Mouse (Mus musculus) G1E (cell line): Measurements from ENCODE around the gene Olfr1440.

ENCODE experiments used
- CTCF ChIP-seq: IDR thresholded peaks from 2 replicates; pipeline ENCODE4 v1.5.1; 2012; ENCODE audit warnings: low read depth, low read length, inconsistent platforms, mixed read lengths
- GATA1 ChIP-seq: IDR thresholded peaks from 2 replicates; pipeline ENCODE4 v1.6.1; 2012; ENCODE audit warnings: borderline replicate concordance, low read length, inconsistent platforms, mixed read lengths
- TAL1 ChIP-seq: conservative IDR thresholded peaks from 2 replicates; pipeline ENCODE4 v1.6.1; 2012; ENCODE audit warnings: low read depth, low read length, inconsistent platforms, mixed read lengths

GRCm38 (mm10) chr19:12373004-12373403, 14.1 kb upstream of the Olfr1440 start:
- TF ChIP-seq TAL1 (no peak), CTCF (no peak), GATA1 (no peak)
